Mouse (Mus musculus) heart, postnatal 0 days (tissue): ENCODE measurements around the gene Ankrd13b.

ENCODE experiments used
- CTCF ChIP-seq: IDR thresholded peaks from 2 replicates; pipeline ENCODE4 v1.5.1; 2016; ENCODE audit warnings: antibody characterized with exemption, control low read depth, low read depth
- EP300 ChIP-seq: IDR thresholded peaks from 2 replicates; pipeline ENCODE4 v1.6.1; 2016; ENCODE audit warnings: antibody characterized with exemption, low read depth

GRCm38 (mm10) chr11:77519043-77519442 is 29.6 kb upstream of the Ankrd13b start, which contains the start of gene Gm10392:
- TF ChIP-seq CTCF: no peak
- TF ChIP-seq EP300: no peak
